Mouse (Mus musculus) small intestine, adult 2 months (tissue): ENCODE results near the gene Vmn1r236. TPM values are rescaled to one million over a fixed set of nuclear protein-coding genes. Genes with fewer than 3 reads are reported as not detected.
A peak's percentile ranks its signal among the peaks of the same experiment; 100 is the strongest.

Experiments used
- H3K27ac ChIP-seq: fragments of 200-500 bp; 2 replicates; pipeline ENCODE4 v1.5.1; 2012; ENCODE audit warnings: low read depth, low read length, control low read depth, inconsistent platforms; ENCODE audit not compliant: insufficient read depth
- H3K27me3 ChIP-seq: fragments of 200-500 bp; 2 replicates; pipeline ENCODE4 v1.6.1; 2012; ENCODE audit warnings: mild to moderate bottlenecking, moderate library complexity, low read length, inconsistent platforms; ENCODE audit not compliant: control insufficient read depth, insufficient read depth
- H3K36me3 ChIP-seq: fragments of 200-500 bp; 2 replicates; pipeline ENCODE4 v1.6.1; 2012; ENCODE audit warnings: mild to moderate bottlenecking, low read length, control low read depth, inconsistent platforms; ENCODE audit not compliant: control insufficient read depth, insufficient read depth
- H3K4me1 ChIP-seq: fragments of 200-500 bp; 2 replicates; pipeline ENCODE4 v1.6.1; 2012; ENCODE audit warnings: low read length, inconsistent platforms, mixed read lengths; ENCODE audit not compliant: control insufficient read depth, insufficient read depth, insufficient read length
- H3K4me3 ChIP-seq: fragments of 200-500 bp; 2 replicates; pipeline ENCODE4 v1.5.1; 2012; ENCODE audit warnings: low read depth, mild to moderate bottlenecking, control low read depth, inconsistent platforms, low read length, moderate library complexity
- CTCF ChIP-seq: fragments of 200-500 bp; IDR thresholded peaks from 2 replicates; pipeline ENCODE4 v1.5.1; 2012; ENCODE audit warnings: low read depth, mild to moderate bottlenecking, control low read depth, inconsistent platforms, low read length, moderate library complexity, mixed read lengths; ENCODE audit not compliant: insufficient replicate concordance, insufficient read length; ENCODE audit errors: extremely low read depth
- POLR2A ChIP-seq: fragments of 200-500 bp; IDR thresholded peaks from 2 replicates; pipeline ENCODE4 v1.6.1; 2012; ENCODE audit warnings: low read depth, mild to moderate bottlenecking, control low read depth, inconsistent platforms, low read length, moderate library complexity
- WGBS: fragments of 180-500 bp; shearing (Covaris S2); methylation state at CpG from one replicate; pipeline ENCODE4 v1.1.7; 2018; 5-methylcytosine and 5-hydroxymethylcytosine counted together
- polyA plus RNA-seq: library from polyadenylated mRNA; depleted of rRNA; stranded (reverse); fragments of >200 nt; gene quantifications from 2 replicates; pipeline ENCODE4 v1.2.3, GENCODE M21; 2012; rRNA removed

Gene Vmn1r236
- not detected in 2 replicates for polyA plus RNA-seq

DNA sequence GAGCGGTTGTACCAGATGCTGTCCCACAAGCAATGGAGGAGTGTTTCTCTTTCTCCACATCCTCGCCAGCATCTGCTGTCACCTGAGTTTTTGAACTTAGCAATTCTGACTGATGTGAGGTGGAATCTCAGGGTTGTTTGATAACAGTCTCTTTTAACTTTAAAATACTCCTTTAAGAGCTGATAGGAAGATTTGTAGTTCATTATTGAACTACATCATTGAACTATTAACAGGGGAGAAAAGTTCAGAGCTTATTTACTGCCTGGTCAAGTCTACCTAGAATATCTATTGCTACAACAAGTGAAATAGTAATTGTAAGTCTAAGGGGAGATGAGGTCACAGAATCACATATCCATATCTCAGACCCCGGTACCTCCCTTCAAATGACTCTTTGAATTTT is at the start of gene Vmn1r236:
Gene Vmn1r236 (plus strand): TSS at position 301 of the 400 bp plus-strand sequence.
- TF ChIP-seq POLR2A (no peak), CTCF (no peak)
- Histone ChIP-seq H3K4me1 (no peaks in the 10 kb centered on the region), H3K27me3 (no peaks in the 10 kb centered on the region), H3K36me3 (no peaks in the 10 kb centered on the region), H3K4me3 (no peak within 1 kb of the TSS), H3K27ac (no peak within 1 kb of the TSS)
- WGBS, result 76% methylated on average over 3 of the region's 3 CpGs

DNA sequence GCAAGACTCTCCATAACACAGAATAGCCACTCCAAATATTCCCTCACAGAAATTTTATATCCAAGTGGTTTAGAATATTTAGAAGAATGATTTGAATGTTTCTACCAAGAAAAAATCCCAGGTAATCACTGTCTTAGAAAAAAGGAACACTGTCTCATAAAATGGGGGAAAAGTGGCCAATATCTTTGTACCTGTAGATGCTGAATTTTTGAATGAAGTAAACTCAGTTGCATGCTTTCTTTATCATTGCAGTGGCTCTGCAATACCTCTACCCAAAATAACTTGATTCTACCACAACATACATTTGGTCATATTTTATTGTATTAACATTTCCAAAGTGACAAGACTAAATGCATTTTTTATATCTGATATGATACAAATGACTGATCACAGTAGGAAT is 26.6 kb upstream of the Vmn1r236 start, which contains the start of gene Vmn1r235:
Gene Vmn1r235 (plus strand): TSS at position 301 of the 400 bp plus-strand sequence.
- Histone ChIP-seq H3K4me1 (no peaks in the 10 kb centered on the region), H3K27me3 (no peaks in the 10 kb centered on the region), H3K4me3 (no peak within 1 kb of the TSS), H3K36me3 (no peaks in the 10 kb centered on the region), H3K27ac (no peak within 1 kb of the TSS)
- TF ChIP-seq CTCF (no peak), POLR2A (no peak)

DNA sequence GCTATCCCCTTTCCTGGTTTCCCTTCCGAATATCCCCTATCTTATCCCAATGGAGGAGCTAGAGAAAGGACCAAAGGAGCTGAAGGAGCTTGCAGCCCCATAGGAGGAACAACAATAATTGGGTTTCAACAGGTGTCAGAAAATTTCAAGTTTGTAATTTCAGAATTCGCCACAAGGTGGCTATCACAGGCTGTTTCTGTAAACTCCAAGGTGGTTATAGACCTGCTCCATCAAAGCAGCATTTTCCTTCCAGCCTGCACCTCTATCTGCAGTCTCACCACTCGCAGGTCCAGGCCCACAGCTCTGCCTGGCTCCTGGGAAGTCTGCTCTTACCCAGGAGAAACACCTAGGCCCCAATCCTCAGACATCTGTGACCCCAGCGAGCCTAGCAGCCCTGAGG is 10.6 kb upstream of the Vmn1r236 start:
- no peaks in the 10 kb centered on the region for H3K4me1 ChIP-seq
- H3K4me3 ChIP-seq, result no peak overlapping the region
- H3K27me3 ChIP-seq, result no peaks in the 10 kb centered on the region
- no peaks in the 10 kb centered on the region for H3K36me3 ChIP-seq
- no peak overlapping the region for H3K27ac ChIP-seq
- WGBS, result 18% methylated on average over 4 of the region's 4 CpGs
- TF ChIP-seq CTCF (peak; percentile 28; the same call in 1 of the 2 replicates), POLR2A (no peak)

DNA sequence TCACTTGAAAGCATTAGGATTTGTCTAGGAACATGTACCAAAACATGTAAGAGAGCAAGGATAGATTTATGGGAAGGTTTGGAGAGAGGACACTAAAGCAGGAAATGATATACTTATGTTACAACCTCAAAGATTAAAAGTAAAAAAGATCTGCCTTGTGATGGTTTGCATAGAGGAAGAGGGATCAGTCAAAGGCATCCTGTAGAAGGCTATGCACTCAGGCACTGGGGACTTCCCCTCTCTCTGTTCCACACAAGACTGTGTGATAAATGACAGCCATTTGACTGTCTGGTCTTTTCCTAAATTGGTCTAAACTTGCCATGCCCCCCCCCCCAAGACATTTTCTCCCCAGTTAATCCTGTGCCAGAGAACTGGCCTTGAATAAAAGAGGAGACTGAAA is 1.7 kb downstream of the Vmn1r236 start:
- Histone ChIP-seq H3K4me1 (no peaks in the 10 kb centered on the region), H3K4me3 (no peak overlapping the region)
- TF ChIP-seq POLR2A, result no peak
- no peak for TF ChIP-seq CTCF

DNA sequence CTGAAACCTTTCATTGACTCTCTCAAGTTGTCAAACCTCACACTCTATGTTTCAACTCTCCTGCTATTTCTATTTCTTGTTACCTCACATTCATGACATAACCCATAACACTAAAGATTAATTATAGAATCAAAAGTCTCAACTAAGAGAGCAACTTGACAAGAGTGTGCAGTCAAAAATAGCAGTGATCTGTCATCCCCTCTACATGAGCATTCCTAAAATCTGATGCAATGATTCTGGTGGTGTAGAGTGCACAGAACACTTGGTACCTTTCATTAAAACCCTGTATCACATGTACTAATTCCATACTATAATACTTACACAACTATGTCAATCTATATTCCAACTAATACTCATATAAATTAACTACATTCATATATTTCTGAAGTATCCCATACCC is 7.0 kb downstream of the Vmn1r236 start:
- Histone ChIP-seq H3K36me3 (no peaks in the 10 kb centered on the region), H3K4me1 (no peaks in the 10 kb centered on the region), H3K4me3 (no peak overlapping the region), H3K27me3 (no peaks in the 10 kb centered on the region), H3K27ac (no peak overlapping the region)
- TF ChIP-seq POLR2A, result no peak
- no peak for TF ChIP-seq CTCF

More for the DNA sequence above, 1.7 kb downstream of the Vmn1r236 start:
- Histone ChIP-seq H3K27me3 (no peaks in the 10 kb centered on the region), H3K27ac (no peak overlapping the region), H3K36me3 (no peaks in the 10 kb centered on the region)

DNA sequence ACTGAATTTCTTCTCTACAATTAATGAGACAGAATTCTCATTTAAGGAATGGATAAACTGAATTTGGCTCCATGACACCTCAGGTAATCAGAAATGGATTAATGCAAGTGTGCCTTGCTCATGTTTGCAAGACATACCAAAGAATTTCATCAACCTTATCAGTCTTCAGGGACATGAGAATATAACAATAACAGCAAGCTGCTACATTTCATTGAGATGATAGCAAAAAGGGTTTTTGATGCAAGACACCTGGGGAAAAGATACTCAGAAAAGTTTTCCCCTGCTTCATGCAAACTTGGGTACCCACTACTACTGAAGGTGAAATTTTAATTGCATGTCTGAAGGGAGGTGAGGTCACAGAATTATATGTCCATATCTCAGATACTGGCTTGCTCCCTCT is 28.8 kb downstream of the Vmn1r236 start, which contains the start of gene Vmn1r237:
Gene Vmn1r237 (plus strand): TSS at position 301 of the 400 bp plus-strand sequence.
- no peak for TF ChIP-seq POLR2A
- TF ChIP-seq CTCF, result no peak
- Histone ChIP-seq H3K27me3 (no peaks in the 10 kb centered on the region), H3K4me1 (no peaks in the 10 kb centered on the region), H3K36me3 (no peaks in the 10 kb centered on the region), H3K4me3 (no peak within 1 kb of the TSS), H3K27ac (no peak within 1 kb of the TSS)

Other genes starting within 250 kb of the Vmn1r236 start
- not detected in 2 replicates for gene Vmn1r234, start 56.9 kb upstream of the Vmn1r236 start, polyA plus RNA-seq
- gene Vmn1r235, start 26.5 kb upstream of the Vmn1r236 start, polyA plus RNA-seq, result not detected in 2 replicates
- not detected in 2 replicates for gene Vmn1r237, start 28.9 kb downstream of the Vmn1r236 start, polyA plus RNA-seq
- 0.11 TPM in 1 of 2 replicates, not detected in the other for gene Zfp677, start 100.8 kb downstream of the Vmn1r236 start, polyA plus RNA-seq
- 0.20 TPM in 1 of 2 replicates, not detected in the other for gene Zfp54, start 140.3 kb downstream of the Vmn1r236 start, polyA plus RNA-seq
- gene Zfp51, start 167.4 kb downstream of the Vmn1r236 start, polyA plus RNA-seq, result 0.08 and 0.15 TPM in 2 replicates
- 2.5 and 2.6 TPM in 2 replicates for gene Zfp53, start 206.1 kb downstream of the Vmn1r236 start, polyA plus RNA-seq